ENCODE assay signal across 11 mouse cellular contexts in the genomic region with DNA sequence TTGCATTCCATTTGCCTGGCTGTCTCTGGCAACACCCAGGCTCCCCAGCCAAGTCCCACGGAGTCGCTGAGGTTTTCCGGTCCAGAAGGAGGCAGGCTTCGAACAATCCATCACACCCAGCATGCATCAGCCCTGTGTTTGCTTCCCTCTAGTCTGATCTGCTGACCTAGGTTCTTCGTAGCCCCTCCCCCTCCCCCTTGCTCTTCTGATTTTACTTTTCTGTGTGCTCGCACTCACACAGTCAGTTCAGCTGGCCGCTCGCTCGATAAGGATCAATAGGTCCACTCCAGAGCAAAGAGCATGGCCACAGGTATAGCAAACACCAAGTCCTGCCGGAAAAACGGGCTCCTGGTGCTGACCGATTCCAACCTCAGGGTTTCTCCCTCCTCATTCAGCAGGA. TPM values are rescaled to one million over a fixed set of nuclear protein-coding genes. Genes with fewer than 3 reads are reported as not detected.
DNase-seq lines count a peak whose midpoint lies in the region; ATAC-seq and TF ChIP-seq lines count a peak whose summit lies in the region.
"Had no signal": no experiment of that assay in that cellular context is flagged by ENCODE, and none has a peak within 500 bp of the region (broad histone marks: within the 10 kb centered on the region; RNA-seq: fewer than 3 reads in every experiment).

No protein-coding gene starts in this region.

- H3K9me3 ChIP-seq in forebrain, embryonic 10.5 days, result no peaks in the 10 kb centered on the region
- no peaks in the 10 kb centered on the region for H3K9me3 ChIP-seq in forebrain, embryonic 12.5 days
- H3K9me3 ChIP-seq in kidney, embryonic 16.5 days (ENCODE audit: low read length), result no peaks in the 10 kb centered on the region
- no peaks in the 10 kb centered on the region for H3K9me3 ChIP-seq in liver, embryonic 11.5 days (ENCODE audit: control insufficient read depth, low read length)
- H3K9me3 ChIP-seq: midbrain, embryonic 12.5 days had no signal

- no peak overlapping the region for H3K9ac ChIP-seq in forebrain, embryonic 12.5 days
- no peak overlapping the region for H3K9ac ChIP-seq in kidney, embryonic 16.5 days (replicated peaks; ENCODE audit: low read length)
- no peak overlapping the region for H3K9ac ChIP-seq in liver, embryonic 11.5 days (ENCODE audit: low read depth, low read length)

- WGBS in forebrain, embryonic 10.5 days, result 9% methylated on average over 12 of the region's 12 CpGs
- WGBS in forebrain, embryonic 12.5 days, result 14% methylated on average over 12 of the region's 12 CpGs
- WGBS in kidney, embryonic 16.5 days, result 14% methylated on average over 12 of the region's 12 CpGs
- 40% methylated on average over 12 of the region's 12 CpGs for WGBS in kidney, adult 2 months
- WGBS in liver, embryonic 11.5 days, result 11% methylated on average over 12 of the region's 12 CpGs

- no peak for DNase-seq in forebrain, embryonic 10.5 days (ENCODE audit: extremely low spot score, low spot score)
- DNase-seq in kidney, adult 2 months, result no peak
- no peak for DNase-seq in liver, embryonic 11.5 days (ENCODE audit: low spot score)
- no peak for DNase-seq in testis, postnatal 14 days (ENCODE audit: low spot score)
- no peak for DNase-seq in cerebellum, adult 11 months
- DNase-seq: spleen, adult 18-20 months had no signal

- no peak overlapping the region for H3K4me2 ChIP-seq in forebrain, embryonic 12.5 days
- peak overlapping the region; percentile 44; the same call in 1 of the 2 replicates for H3K4me2 ChIP-seq in kidney, embryonic 16.5 days (replicated peaks; ENCODE audit: low read depth, low read length)
- peak overlapping the region; percentile 58 for H3K4me2 ChIP-seq in liver, embryonic 11.5 days

- 0 out of 2 replicates have a peak overlapping the region, but pooled peaks have one; percentile 7 for H3K27ac ChIP-seq in forebrain, embryonic 10.5 days
- H3K27ac ChIP-seq in forebrain, embryonic 12.5 days, result no peak overlapping the region
- peak overlapping the region; percentile 81 for H3K27ac ChIP-seq in kidney, embryonic 16.5 days (ENCODE audit: low read length)
- H3K27ac ChIP-seq in kidney, adult 2 months (ENCODE audit: insufficient read depth, low read depth, low read length), result no peak overlapping the region
- peak overlapping the region; percentile 47; the same call in 1 of the 2 replicates for H3K27ac ChIP-seq in liver, embryonic 11.5 days (ENCODE audit: low read depth, low read length)
- H3K27ac ChIP-seq: midbrain, embryonic 12.5 days had no signal

- H3K36me3 ChIP-seq in forebrain, embryonic 10.5 days (replicated peaks), result peaks cover 4% of the 10 kb centered on the region; the same call in 1 of the 2 replicates
- H3K36me3 ChIP-seq in forebrain, embryonic 12.5 days (replicated peaks), result no peaks in the 10 kb centered on the region
- peaks cover 3% of the 10 kb centered on the region; the same call in 1 of the 2 replicates for H3K36me3 ChIP-seq in kidney, embryonic 16.5 days (ENCODE audit: insufficient read depth, low read length)
- no peaks in the 10 kb centered on the region for H3K36me3 ChIP-seq in kidney, adult 2 months (ENCODE audit: control insufficient read depth, insufficient read depth, low read length)
- peaks cover 5% of the 10 kb centered on the region; the same call in 1 of the 2 replicates for H3K36me3 ChIP-seq in liver, embryonic 11.5 days (ENCODE audit: control insufficient read depth, insufficient read depth, low read length)
- H3K36me3 ChIP-seq: midbrain, embryonic 12.5 days had no signal

- no peak overlapping the region for H3K4me3 ChIP-seq in forebrain, embryonic 10.5 days
- no peak overlapping the region for H3K4me3 ChIP-seq in forebrain, embryonic 12.5 days (replicated peaks)
- H3K4me3 ChIP-seq in kidney, embryonic 16.5 days (ENCODE audit: low read length), result peak overlapping the region; percentile 3; the same call in 1 of the 2 replicates
- H3K4me3 ChIP-seq in kidney, adult 2 months (ENCODE audit: insufficient read depth, low read depth, low read length), result no peak overlapping the region
- no peak overlapping the region for H3K4me3 ChIP-seq in liver, embryonic 11.5 days (ENCODE audit: low read depth, low read length)
- H3K4me3 ChIP-seq: midbrain, embryonic 12.5 days had no signal

- no peak for TF ChIP-seq CTCF in kidney, adult 2 months (conservative IDR thresholded peaks at IDR 0.05; ENCODE audit: insufficient read depth, insufficient read length, low read depth, low read length)

- no peak for ATAC-seq in forebrain, embryonic 12.5 days (ENCODE audit: low FRiP score)
- no peak for ATAC-seq in kidney, embryonic 16.5 days (ENCODE audit: low FRiP score, low TSS enrichment)
- ATAC-seq in common myeloid progenitor, adult 5-6 weeks (replicated peaks; ENCODE audit: low read depth, poor library complexity, severe bottlenecking), result peak; percentile 37; the same call in 1 of the 2 replicates
- peak; percentile 27 for ATAC-seq in liver, embryonic 11.5 days (replicated peaks; ENCODE audit: low FRiP score)

- H3K4me1 ChIP-seq in forebrain, embryonic 10.5 days, result peaks cover 42% of the 10 kb centered on the region
- H3K4me1 ChIP-seq in forebrain, embryonic 12.5 days, result peaks cover 21% of the 10 kb centered on the region
- H3K4me1 ChIP-seq in kidney, embryonic 16.5 days (ENCODE audit: insufficient read depth, low read length), result peaks cover 28% of the 10 kb centered on the region
- H3K4me1 ChIP-seq in kidney, adult 2 months (ENCODE audit: control insufficient read depth, insufficient read depth, low read length), result peaks cover 4% of the 10 kb centered on the region; the same call in 1 of the 2 replicates
- peaks cover 12% of the 10 kb centered on the region; the same call in 1 of the 2 replicates for H3K4me1 ChIP-seq in liver, embryonic 11.5 days (replicated peaks; ENCODE audit: control insufficient read depth, insufficient read depth, low read length)

- no peak for TF ChIP-seq POLR2A in kidney, adult 2 months (IDR thresholded peaks at IDR 0.05; ENCODE audit: low read depth, low read length)

- peaks cover 73% of the 10 kb centered on the region for H3K27me3 ChIP-seq in forebrain, embryonic 10.5 days (ENCODE audit: poor library complexity, severe bottlenecking)
- peaks cover 70% of the 10 kb centered on the region for H3K27me3 ChIP-seq in forebrain, embryonic 12.5 days
- H3K27me3 ChIP-seq in kidney, embryonic 16.5 days (ENCODE audit: insufficient read depth, low read length), result peaks cover 9% of the 10 kb centered on the region; the same call in 1 of the 2 replicates
- H3K27me3 ChIP-seq in kidney, adult 2 months (replicated peaks; ENCODE audit: control insufficient read depth, insufficient read depth, low read length), result no peaks in the 10 kb centered on the region
- H3K27me3 ChIP-seq in liver, embryonic 11.5 days (replicated peaks; ENCODE audit: control insufficient read depth, insufficient read depth, low read length), result peaks cover 15% of the 10 kb centered on the region

RNA-seq across cellular contexts. Expression of a gene that starts 1.6 kb away (rescaled TPM):
- 34.4 and 37.1 TPM in 2 replicates for polyA plus RNA-seq in forebrain, embryonic 10.5 days (2016; fragmentation: Nextera tagmentation; extraction: Ambion mirVana)
- polyA plus RNA-seq in forebrain, embryonic 12.5 days (2016; fragmentation: Nextera tagmentation; extraction: Ambion mirVana), result 9.4 and 13.6 TPM in 2 replicates
- polyA plus RNA-seq in kidney, embryonic 16.5 days (2015; fragmentation: Nextera tagmentation; extraction: Ambion mirVana), result 216 and 223 TPM in 2 replicates
- 20.7 and 25.0 TPM in 2 replicates for polyA plus RNA-seq in kidney, adult 2 months (2012; rRNA removed)
- 15.7 and 19.7 TPM in 2 replicates for total RNA-seq in common myeloid progenitor, adult 5-6 weeks (2017)
- 110 and 113 TPM in 2 replicates for polyA plus RNA-seq in liver, embryonic 11.5 days (2014; fragmentation: Nextera tagmentation; extraction: Ambion mirVana)

RNA-seq across cellular contexts. Expression of a gene that starts 22.1 kb away (rescaled TPM):
- 32.6 and 35.6 TPM in 2 replicates for polyA plus RNA-seq in forebrain, embryonic 10.5 days (2016; fragmentation: Nextera tagmentation; extraction: Ambion mirVana)
- 10.0 and 13.4 TPM in 2 replicates for polyA plus RNA-seq in forebrain, embryonic 12.5 days (2016; fragmentation: Nextera tagmentation; extraction: Ambion mirVana)
- 267 and 282 TPM in 2 replicates for polyA plus RNA-seq in kidney, embryonic 16.5 days (2015; fragmentation: Nextera tagmentation; extraction: Ambion mirVana)
- 82.8 and 88.0 TPM in 2 replicates for polyA plus RNA-seq in kidney, adult 2 months (2012; rRNA removed)
- total RNA-seq in common myeloid progenitor, adult 5-6 weeks (2017), result not detected in 2 replicates
- 103 TPM in 2 replicates for polyA plus RNA-seq in liver, embryonic 11.5 days (2014; fragmentation: Nextera tagmentation; extraction: Ambion mirVana)
- total RNA-seq: left cerebral cortex, postnatal 14 days had no signal

RNA-seq across cellular contexts. Expression of a gene that starts 47.1 kb away (rescaled TPM):
- polyA plus RNA-seq in forebrain, embryonic 10.5 days (2016; fragmentation: Nextera tagmentation; extraction: Ambion mirVana), result 140 and 143 TPM in 2 replicates
- polyA plus RNA-seq in forebrain, embryonic 12.5 days (2016; fragmentation: Nextera tagmentation; extraction: Ambion mirVana), result 109 TPM in 2 replicates
- 137 and 140 TPM in 2 replicates for polyA plus RNA-seq in kidney, embryonic 16.5 days (2015; fragmentation: Nextera tagmentation; extraction: Ambion mirVana)
- 92.1 and 124 TPM in 2 replicates for polyA plus RNA-seq in kidney, adult 2 months (2012; rRNA removed)
- total RNA-seq in common myeloid progenitor, adult 5-6 weeks (2017), result 452 and 502 TPM in 2 replicates
- 154 and 162 TPM in 2 replicates for polyA plus RNA-seq in liver, embryonic 11.5 days (2014; fragmentation: Nextera tagmentation; extraction: Ambion mirVana)

Comparison
In these comparisons a context has a peak if more than half of its experiments do, and no peak if none do; other contexts are left out.
1. H3K27ac ChIP-seq: peak in forebrain, embryonic 10.5 days (single experiment), kidney, embryonic 16.5 days (single experiment) and liver, embryonic 11.5 days (single experiment); none in forebrain, embryonic 12.5 days (single experiment) and kidney, adult 2 months (single experiment).
2. ATAC-seq: peak in common myeloid progenitor, adult 5-6 weeks (single experiment) and liver, embryonic 11.5 days (single experiment); none in forebrain, embryonic 12.5 days (single experiment) and kidney, embryonic 16.5 days (single experiment).